Mouse (Mus musculus) forebrain, embryonic 10.5 days (tissue): Measurements from ENCODE around the gene Grm7. TPM values are rescaled to one million over a fixed set of nuclear protein-coding genes. Genes with fewer than 3 reads are reported as not detected.

Experiments
- DNase-seq: peaks from one replicate; pipeline ENCODE4 v3.0.0-alpha.2; 2017; ENCODE audit warnings: low spot score; ENCODE audit errors: extremely low spot score
- H3K27ac ChIP-seq: fragments of 300-500 bp; sonication (generic); 2 replicates; pipeline ENCODE4 v1.5.1; 2016; ENCODE audit warnings: mild to moderate bottlenecking
- H3K27me3 ChIP-seq: fragments of 300-500 bp; sonication (generic); 2 replicates; pipeline ENCODE4 v1.6.1; 2016; ENCODE audit warnings: mild to moderate bottlenecking; ENCODE audit not compliant: poor library complexity, severe bottlenecking
- H3K36me3 ChIP-seq: fragments of 300-500 bp; sonication (generic); replicated peaks from 2 replicates; pipeline ENCODE4 v1.6.1; 2016; ENCODE audit warnings: mild to moderate bottlenecking, moderate library complexity
- H3K4me1 ChIP-seq: fragments of 300-500 bp; sonication (generic); 2 replicates; pipeline ENCODE4 v1.6.1; 2016
- H3K4me3 ChIP-seq: fragments of 300-500 bp; sonication (generic); 2 replicates; pipeline ENCODE4 v1.5.1; 2016; ENCODE audit warnings: mild to moderate bottlenecking, moderate library complexity
- H3K9me3 ChIP-seq: fragments of 300-500 bp; sonication (generic); 2 replicates; pipeline ENCODE4 v1.6.1; 2016; ENCODE audit warnings: mild to moderate bottlenecking, moderate library complexity
- WGBS: fragments of 180-500 bp; shearing (Covaris S2); methylation state at CpG from one replicate; pipeline ENCODE4 v1.1.7; 2016; 5-methylcytosine and 5-hydroxymethylcytosine counted together
- polyA plus RNA-seq: library from polyadenylated mRNA; unstranded; fragments of >200 nt; fragmentation: Nextera tagmentation; extraction: Ambion mirVana; gene quantifications from 2 replicates; pipeline ENCODE4 v1.2.1, GENCODE M21; 2016

Gene Grm7
- polyA plus RNA-seq, 1 experiment from 2014 or later: 0.20 TPM

DNA sequence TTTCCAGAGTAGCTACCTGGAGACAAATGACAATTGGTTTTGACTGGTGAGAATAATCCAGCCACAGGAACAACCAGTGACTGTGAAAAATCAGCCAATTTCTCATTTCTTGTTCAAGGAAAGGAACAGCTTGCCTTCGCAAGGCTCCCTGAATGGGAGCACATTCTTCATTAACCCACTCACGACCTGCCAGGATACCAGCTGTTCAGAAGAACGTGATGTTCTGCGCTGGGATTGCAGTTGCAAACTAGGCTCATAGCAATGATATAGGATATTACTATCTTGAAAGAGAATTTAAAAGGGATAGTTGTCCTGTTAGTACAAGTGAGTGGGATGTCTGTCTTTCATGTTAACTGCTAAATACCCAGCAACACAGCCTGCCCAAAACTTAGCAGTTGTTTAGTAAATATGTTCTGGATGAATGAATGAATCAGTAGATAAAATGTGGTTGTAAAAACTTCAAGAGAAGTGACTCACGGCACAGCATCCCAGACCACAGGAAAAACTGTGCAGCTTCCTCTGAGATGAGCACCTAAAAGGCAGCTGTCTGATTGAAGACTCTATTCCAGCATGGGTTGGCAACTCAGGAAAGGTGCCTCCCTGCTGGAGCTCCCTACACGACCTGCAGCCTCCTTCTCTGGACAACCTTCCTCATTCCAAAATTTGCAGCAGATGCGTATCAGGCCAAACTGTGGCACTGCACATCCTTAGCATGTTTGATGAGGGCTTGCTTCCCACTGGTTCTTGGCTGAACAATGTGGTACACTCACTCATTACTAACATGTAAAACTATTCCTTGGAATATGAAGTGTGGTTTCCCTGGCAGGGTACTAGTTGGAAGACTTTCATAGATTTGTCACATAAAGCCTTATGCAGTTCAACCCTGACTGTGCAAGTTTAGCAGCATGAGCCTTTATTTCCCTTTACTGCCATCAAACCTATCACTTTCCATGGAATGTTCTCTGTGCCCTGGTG, 408.9 kb downstream of the Grm7 start:
- H3K9me3 ChIP-seq: no peaks in the 10 kb centered on the region
- no peaks in the 10 kb centered on the region for H3K4me1 ChIP-seq
- no peak for DNase-seq
- no peaks in the 10 kb centered on the region for H3K27me3 ChIP-seq
- H3K4me3 ChIP-seq: no peak overlapping the region
- WGBS: 80% methylated on average over 7 of the region's 7 CpGs
- no peak overlapping the region for H3K27ac ChIP-seq
- no peaks in the 10 kb centered on the region for H3K36me3 ChIP-seq

DNA sequence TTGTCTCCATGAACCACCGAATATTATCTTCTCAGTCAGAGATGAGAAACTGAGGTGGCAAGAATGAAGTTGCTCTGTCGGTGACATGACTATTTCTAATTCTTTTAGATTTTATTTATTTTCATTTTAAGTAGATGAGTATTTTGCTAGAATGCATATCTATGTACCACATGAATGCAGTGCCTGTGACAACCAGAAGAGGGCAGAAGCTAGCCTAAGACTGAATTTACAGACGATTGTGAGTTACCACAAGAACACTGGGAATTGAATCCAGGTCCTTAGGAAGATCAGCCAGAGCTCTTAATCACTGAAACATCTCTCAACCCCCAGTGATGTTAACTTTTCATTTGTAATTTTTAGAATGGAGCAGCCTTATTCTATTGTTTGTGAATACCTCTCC, 412.4 kb downstream of the Grm7 start:
- Histone ChIP-seq H3K27ac (no peak overlapping the region), H3K27me3 (no peaks in the 10 kb centered on the region), H3K4me3 (no peak overlapping the region), H3K36me3 (no peaks in the 10 kb centered on the region), H3K9me3 (no peaks in the 10 kb centered on the region), H3K4me1 (no peaks in the 10 kb centered on the region)
- 87% methylated on average over 3 of the region's 3 CpGs for WGBS
- no peak for DNase-seq

DNA sequence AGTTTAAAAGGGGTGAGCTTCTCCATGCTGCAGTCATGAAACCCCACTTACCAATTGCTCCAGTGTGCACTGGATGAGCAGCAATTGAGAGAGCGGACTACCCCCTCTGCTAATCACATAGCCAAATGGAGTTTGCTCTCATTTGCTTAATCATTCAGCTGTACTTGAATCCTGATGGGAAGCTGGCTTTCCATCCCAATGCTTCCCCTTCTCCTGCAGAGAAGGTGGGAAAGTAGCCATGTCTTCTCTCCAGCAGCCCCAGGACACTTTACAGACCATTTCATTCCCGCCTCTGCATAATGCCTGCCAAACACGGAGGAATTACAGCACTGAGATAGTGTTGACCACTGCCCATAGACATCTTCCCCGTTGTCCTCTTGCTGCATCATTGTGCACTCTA, 414.6 kb downstream of the Grm7 start:
- WGBS: 78% methylated on average over 4 of the region's 4 CpGs
- Histone ChIP-seq H3K27ac (no peak overlapping the region), H3K4me1 (no peaks in the 10 kb centered on the region), H3K9me3 (no peaks in the 10 kb centered on the region), H3K27me3 (no peaks in the 10 kb centered on the region), H3K4me3 (no peak overlapping the region), H3K36me3 (no peaks in the 10 kb centered on the region)
- DNase-seq: no peak

DNA sequence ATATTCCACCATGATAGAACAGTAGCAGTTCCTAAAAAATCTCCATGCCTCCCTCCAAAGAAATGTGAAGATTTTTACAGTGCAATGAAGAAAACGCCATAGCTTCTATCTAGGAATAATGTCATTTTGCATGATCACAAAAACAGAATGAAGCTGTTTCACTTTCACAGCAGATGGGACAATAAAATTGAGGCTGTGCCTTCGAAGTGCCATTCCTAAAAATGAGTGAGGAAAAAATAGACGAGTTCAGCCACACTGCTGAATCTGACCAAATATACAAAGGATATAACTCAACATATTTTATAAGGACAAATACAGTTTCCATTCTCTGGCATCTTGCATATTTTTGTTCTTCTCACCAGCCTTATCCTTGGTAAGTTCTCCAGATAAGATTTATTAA, 439.2 kb downstream of the Grm7 start:
- Histone ChIP-seq H3K9me3 (no peaks in the 10 kb centered on the region), H3K4me1 (no peaks in the 10 kb centered on the region), H3K4me3 (no peak overlapping the region), H3K36me3 (no peaks in the 10 kb centered on the region), H3K27me3 (no peaks in the 10 kb centered on the region), H3K27ac (no peak overlapping the region)
- WGBS: 80% methylated on average over 3 of the region's 3 CpGs
- DNase-seq: no peak

DNA sequence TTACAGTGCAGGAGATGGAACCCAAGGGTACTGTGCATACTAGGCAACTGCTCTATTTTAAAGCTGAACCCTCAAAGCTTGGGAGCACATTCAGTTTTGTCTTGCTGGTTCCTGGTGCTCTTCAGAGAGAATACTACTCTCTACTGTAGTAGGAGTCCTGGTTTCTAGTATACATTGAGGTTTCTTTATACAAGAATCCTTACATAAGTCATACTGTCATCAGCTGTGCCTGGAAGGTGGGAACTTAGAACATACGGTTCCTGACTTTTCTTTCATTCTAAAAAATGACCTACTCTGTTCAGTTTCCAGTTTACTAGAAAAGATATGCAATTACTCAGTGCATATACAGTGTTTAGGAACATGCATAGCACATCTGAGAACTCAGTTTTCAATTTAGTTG, 449.4 kb downstream of the Grm7 start:
- no peaks in the 10 kb centered on the region for H3K9me3 ChIP-seq
- no peak overlapping the region for H3K27ac ChIP-seq
- no peaks in the 10 kb centered on the region for H3K27me3 ChIP-seq
- no peaks in the 10 kb centered on the region for H3K36me3 ChIP-seq
- no peak for DNase-seq
- no peak overlapping the region for H3K4me3 ChIP-seq
- 84% methylated on average over 1 of the region's 1 CpGs for WGBS
- H3K4me1 ChIP-seq: no peaks in the 10 kb centered on the region

DNA sequence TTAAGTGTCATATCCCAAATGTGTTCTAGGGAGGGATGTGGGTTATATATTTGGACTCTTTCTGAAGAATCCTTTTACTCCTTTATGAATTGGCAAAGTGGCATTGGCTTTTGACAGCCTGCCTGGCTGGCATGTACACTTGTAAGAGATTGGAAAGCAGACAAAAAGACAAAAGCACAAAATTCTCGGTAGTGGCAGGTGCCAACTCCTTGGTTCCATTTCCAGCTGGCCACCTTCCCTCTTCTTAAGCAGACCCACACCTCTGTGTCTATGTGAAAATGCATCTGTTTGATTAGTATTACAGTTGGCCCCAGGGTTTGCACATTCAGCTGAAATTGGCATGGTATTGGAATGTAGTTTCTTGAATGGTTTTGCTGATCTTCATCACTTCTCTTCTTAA, 460.1 kb downstream of the Grm7 start:
- 93% methylated on average over 1 of the region's 1 CpGs for WGBS

DNA sequence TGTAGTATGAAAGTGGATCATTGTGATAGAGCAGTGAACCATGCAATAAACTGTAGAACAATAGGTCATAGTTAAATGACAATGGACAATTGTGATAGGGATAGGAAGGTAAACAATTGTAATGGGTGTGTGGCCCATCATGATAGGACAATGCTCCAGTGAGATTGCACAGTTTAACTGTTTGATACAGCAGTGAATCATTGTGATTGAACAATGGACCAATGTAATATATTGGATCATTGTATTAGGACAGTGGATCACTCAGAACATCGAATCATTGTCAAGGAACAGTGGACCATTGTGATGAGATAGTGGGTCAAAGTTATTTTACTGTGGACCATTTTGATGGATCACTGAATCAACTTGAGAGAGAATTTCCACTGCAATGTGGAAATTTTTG, 515.7 kb downstream of the Grm7 start:
- DNase-seq: no peak
- WGBS: 83% methylated on average over 1 of the region's 1 CpGs
- no peaks in the 10 kb centered on the region for H3K27me3 ChIP-seq
- H3K4me1 ChIP-seq: no peaks in the 10 kb centered on the region
- H3K36me3 ChIP-seq: no peaks in the 10 kb centered on the region
- H3K27ac ChIP-seq: no peak overlapping the region
- H3K9me3 ChIP-seq: no peaks in the 10 kb centered on the region
- no peak overlapping the region for H3K4me3 ChIP-seq

More for the DNA sequence above, 460.1 kb downstream of the Grm7 start:
- Histone ChIP-seq H3K4me3 (no peak overlapping the region), H3K36me3 (no peaks in the 10 kb centered on the region), H3K4me1 (no peaks in the 10 kb centered on the region), H3K27ac (no peak overlapping the region), H3K9me3 (no peaks in the 10 kb centered on the region), H3K27me3 (no peaks in the 10 kb centered on the region)
- no peak for DNase-seq

DNA sequence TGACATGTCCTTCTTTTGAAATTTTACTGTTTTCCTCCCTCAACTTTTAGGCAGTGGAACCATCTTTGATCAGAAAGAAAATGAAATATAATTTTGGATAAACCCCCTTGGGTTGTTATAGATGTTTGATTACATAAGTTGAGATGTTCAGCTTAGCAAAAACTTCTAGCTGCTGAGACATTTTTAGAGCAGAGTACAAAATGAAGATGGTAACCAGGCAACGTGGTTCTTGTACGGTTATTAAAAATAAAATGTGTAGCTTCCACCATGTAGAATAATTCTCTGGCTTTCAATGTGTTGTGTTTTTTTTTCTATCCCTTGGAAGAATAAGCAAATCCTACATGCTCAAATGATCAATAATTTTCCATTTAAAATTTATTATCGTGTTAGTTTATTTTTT, 550.0 kb downstream of the Grm7 start:
- H3K4me3 ChIP-seq: no peak overlapping the region
- WGBS: 86% methylated on average over 3 of the region's 3 CpGs

DNA sequence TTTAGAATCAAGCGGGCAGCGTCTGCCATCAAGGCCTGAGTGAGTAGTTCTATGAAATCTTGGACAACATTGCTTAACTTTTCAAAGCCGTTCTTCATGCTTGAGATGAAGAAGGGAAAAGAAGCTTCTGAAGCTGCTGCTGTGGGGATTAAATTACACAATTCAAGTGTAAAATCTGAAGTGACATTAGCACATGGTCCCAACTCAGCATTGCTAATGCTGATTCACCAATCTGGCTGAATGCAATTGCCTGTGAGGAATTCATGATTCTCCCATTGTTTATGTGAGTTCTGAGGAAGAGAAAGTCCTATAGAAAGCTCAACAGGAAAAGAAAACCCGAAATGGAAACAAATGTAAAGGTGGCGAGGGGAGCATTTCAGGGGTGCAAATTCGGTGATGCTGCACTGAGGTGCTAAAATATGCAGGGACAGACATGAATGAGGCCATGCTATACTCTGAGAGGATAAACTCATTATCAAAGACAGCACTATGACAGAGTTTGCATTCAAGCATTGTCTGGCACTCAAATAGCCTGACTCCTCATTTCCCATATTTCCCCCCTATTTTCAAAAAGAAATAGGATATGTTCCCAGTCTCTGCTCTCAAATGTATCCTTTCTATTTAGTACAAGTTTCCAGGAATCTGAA, 575.8 kb downstream of the Grm7 start:
- no peak overlapping the region for H3K4me3 ChIP-seq
- no peak for DNase-seq
- H3K27me3 ChIP-seq: no peaks in the 10 kb centered on the region
- no peak overlapping the region for H3K27ac ChIP-seq
- 68% methylated on average over 6 of the region's 6 CpGs for WGBS
- H3K36me3 ChIP-seq: no peaks in the 10 kb centered on the region
- no peaks in the 10 kb centered on the region for H3K9me3 ChIP-seq
- peaks cover 8% of the 10 kb centered on the region for H3K4me1 ChIP-seq

More for the DNA sequence above, 550.0 kb downstream of the Grm7 start:
- Histone ChIP-seq H3K9me3 (no peaks in the 10 kb centered on the region), H3K27ac (no peak overlapping the region), H3K4me1 (no peaks in the 10 kb centered on the region), H3K27me3 (no peaks in the 10 kb centered on the region), H3K36me3 (no peaks in the 10 kb centered on the region)
- DNase-seq: no peak

DNA sequence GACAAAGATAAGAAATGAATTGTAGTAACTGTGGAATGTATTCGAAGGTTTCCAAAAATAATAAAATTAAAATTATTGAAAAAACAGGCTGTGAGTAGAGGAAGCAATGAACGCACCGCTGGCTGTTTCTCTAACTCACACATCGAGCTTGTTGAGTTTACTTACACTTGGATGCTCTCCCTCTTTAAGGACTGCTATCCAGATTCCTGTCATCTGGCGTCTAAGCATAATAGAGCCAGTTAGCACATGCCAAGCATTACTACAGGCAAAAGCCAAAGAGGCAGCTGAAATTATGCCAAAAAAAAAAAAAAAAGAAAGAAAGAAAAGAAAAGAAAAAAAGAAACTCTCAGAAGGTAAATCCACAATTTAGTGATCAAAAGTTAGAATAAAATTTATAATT, 609.8 kb downstream of the Grm7 start:
- Histone ChIP-seq H3K27me3 (no peaks in the 10 kb centered on the region), H3K4me3 (no peak overlapping the region), H3K36me3 (no peaks in the 10 kb centered on the region), H3K4me1 (no peaks in the 10 kb centered on the region), H3K27ac (no peak overlapping the region), H3K9me3 (no peaks in the 10 kb centered on the region)
- WGBS: 85% methylated on average over 5 of the region's 5 CpGs
- no peak for DNase-seq

DNA sequence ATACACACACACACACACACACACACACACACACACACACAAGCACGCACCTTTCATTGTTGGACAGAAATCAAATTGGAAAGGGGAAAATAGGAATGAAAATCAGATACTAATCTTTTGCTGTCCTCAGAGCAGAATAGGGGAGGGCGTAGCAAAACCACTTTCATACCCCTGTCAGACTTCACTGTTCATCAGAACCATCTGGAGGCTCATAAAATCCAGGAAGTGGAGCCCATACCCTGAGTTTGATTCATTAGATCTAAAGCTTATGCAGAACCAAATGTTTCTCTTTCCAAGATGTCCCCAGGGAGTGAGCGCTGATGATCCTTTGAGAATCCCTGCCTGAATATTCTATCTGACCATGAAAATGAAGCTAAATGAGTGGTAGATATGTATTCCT, 611.6 kb downstream of the Grm7 start:
- no peaks in the 10 kb centered on the region for H3K4me1 ChIP-seq
- H3K27ac ChIP-seq: no peak overlapping the region
- WGBS: 86% methylated on average over 3 of the region's 3 CpGs
- no peaks in the 10 kb centered on the region for H3K27me3 ChIP-seq
- no peak overlapping the region for H3K4me3 ChIP-seq
- DNase-seq: no peak
- no peaks in the 10 kb centered on the region for H3K36me3 ChIP-seq
- H3K9me3 ChIP-seq: no peaks in the 10 kb centered on the region

DNA sequence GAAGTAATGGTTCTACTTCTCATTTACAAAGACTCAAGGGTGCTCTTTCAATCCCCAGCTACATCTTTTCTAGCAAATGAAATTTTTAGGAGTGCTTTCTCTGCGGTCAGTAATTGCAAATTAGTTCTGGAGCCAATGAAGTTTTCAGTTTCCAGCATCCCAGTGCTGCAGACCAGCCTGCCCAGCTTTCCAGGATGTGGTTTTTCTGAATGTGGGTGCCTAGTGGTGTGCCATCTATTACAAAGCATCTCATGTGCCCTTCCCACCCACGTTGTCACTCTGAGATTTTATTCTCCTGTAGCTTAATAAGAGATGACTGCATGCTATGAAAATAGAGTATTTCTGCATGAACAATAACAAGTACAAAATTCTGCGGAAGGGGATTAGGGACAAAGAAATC, 612.9 kb downstream of the Grm7 start:
- DNase-seq: no peak
- Histone ChIP-seq H3K27me3 (no peaks in the 10 kb centered on the region), H3K36me3 (no peaks in the 10 kb centered on the region), H3K27ac (no peak overlapping the region), H3K4me3 (no peak overlapping the region), H3K9me3 (no peaks in the 10 kb centered on the region), H3K4me1 (no peaks in the 10 kb centered on the region)
- 67% methylated on average over 3 of the region's 3 CpGs for WGBS

DNA sequence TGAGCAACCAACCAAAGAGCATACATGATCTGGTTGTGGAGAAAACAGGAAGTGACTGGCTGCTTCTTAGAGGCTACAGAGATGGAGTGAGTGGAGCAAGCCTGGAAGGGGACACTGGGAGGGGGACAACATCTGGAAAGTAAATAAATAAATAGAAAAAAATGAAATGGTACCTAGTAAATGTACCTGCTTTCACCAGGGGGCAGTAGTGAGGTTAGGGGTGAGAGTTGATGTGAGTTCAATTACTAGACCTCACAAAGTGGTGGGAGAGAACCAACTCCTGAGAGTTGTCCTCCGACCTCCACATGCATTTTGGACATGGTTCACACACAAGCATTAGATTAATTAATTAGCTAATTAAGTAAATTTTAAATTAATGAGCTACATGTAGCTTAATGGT, 615.8 kb downstream of the Grm7 start:
- Histone ChIP-seq H3K36me3 (no peaks in the 10 kb centered on the region), H3K4me1 (no peaks in the 10 kb centered on the region), H3K9me3 (no peaks in the 10 kb centered on the region), H3K4me3 (no peak overlapping the region), H3K27ac (no peak overlapping the region), H3K27me3 (no peaks in the 10 kb centered on the region)
- no peak for DNase-seq
- WGBS: 75% methylated on average over 1 of the region's 1 CpGs
